Mouse (Mus musculus) ES-E14 (cell line): ENCODE data around the gene Cars2. TPM values are rescaled to one million over a fixed set of nuclear protein-coding genes. Genes with fewer than 3 reads are reported as not detected.

Source experiments
- DNase-seq: peaks from one replicate; pipeline ENCODE4 v3.0.0-alpha.2; 2013; ENCODE audit warnings: low read depth, low spot score
- H3K27ac ChIP-seq: 2 replicates; pipeline ENCODE4 v1.5.1; 2012; ENCODE audit warnings: low read depth, mild to moderate bottlenecking, low read length, moderate library complexity, mixed read lengths; ENCODE audit not compliant: poor library complexity, insufficient read depth, severe bottlenecking
- H3K36me3 ChIP-seq: 2 replicates; pipeline ENCODE4 v1.6.1; 2012; ENCODE audit warnings: mild to moderate bottlenecking, low read length, moderate library complexity, mixed read lengths; ENCODE audit not compliant: control insufficient read depth, poor library complexity, insufficient read depth, severe bottlenecking
- H3K4me1 ChIP-seq, 2 experiments: fragments of 150-350 bp in 1 of 2; sonication (generic) in 1 of 2; 2 replicates each; pipeline ENCODE4 v1.6.1; 2012; ENCODE audit warnings: low read length in 2 of 2, mild to moderate bottlenecking in 1 of 2, mixed read lengths in 1 of 2; ENCODE audit not compliant: control insufficient read depth in 2 of 2, insufficient read depth in 2 of 2, poor library complexity in 1 of 2
- H3K4me3 ChIP-seq, 2 experiments: fragments of 150-350 bp in 1 of 2; sonication (generic) in 1 of 2; 2 replicates each; pipeline ENCODE4 v1.5.1; 2012; ENCODE audit warnings: low read length in 2 of 2, low read depth in 1 of 2, mild to moderate bottlenecking in 1 of 2, mixed read lengths in 1 of 2; ENCODE audit not compliant: insufficient read depth in 1 of 2, poor library complexity in 1 of 2, severe bottlenecking in 1 of 2
- H3K9ac ChIP-seq: 2 replicates; pipeline ENCODE4 v1.6.1; 2012; ENCODE audit warnings: low read depth, mild to moderate bottlenecking, low read length, mixed read lengths; ENCODE audit not compliant: poor library complexity, insufficient read depth, severe bottlenecking
- H3K9me3 ChIP-seq: fragments of 150-350 bp; sonication (generic); 2 replicates; pipeline ENCODE4 v1.6.1; 2012; ENCODE audit warnings: low read depth, mild to moderate bottlenecking, low read length; ENCODE audit not compliant: control insufficient read depth, insufficient read depth
- CHD2 ChIP-seq: IDR thresholded peaks from 2 replicates; pipeline ENCODE4 v1.6.1; 2014; ENCODE audit warnings: mild to moderate bottlenecking, low read depth, low read length, inconsistent platforms
- HCFC1 ChIP-seq: IDR thresholded peaks from 2 replicates; pipeline ENCODE4 v1.6.1; 2012; ENCODE audit warnings: low read length, inconsistent platforms, borderline replicate concordance; ENCODE audit not compliant: insufficient read depth
- MAFK ChIP-seq: IDR thresholded peaks from 2 replicates; pipeline ENCODE4 v1.6.1; 2014; ENCODE audit warnings: mild to moderate bottlenecking, low read depth, low read length, inconsistent platforms; ENCODE audit not compliant: insufficient read depth
- ZC3H11A ChIP-seq: IDR thresholded peaks from 2 replicates; pipeline ENCODE4 v1.6.1; 2012; ENCODE audit warnings: low read depth, mild to moderate bottlenecking, inconsistent platforms, low read length, borderline replicate concordance
- ZNF384 ChIP-seq: IDR thresholded peaks from 2 replicates; pipeline ENCODE4 v1.6.1; 2012; ENCODE audit warnings: low read depth, low read length, inconsistent platforms
- in situ Hi-C, 2 experiments: fragments of 600-800 bp; cut with MboI; formaldehyde crosslinking; loops; one replicate each; pipeline ENCODE4 v1.15.1; 2025; ENCODE audit warnings: low sequenced_read_pairs in 2 of 2, inconsistent platforms in 1 of 2; ENCODE audit not compliant: unreplicated experiment in 2 of 2
- total RNA-seq: library from RNA; depleted of rRNA; stranded (reverse); fragments of 300-350 nt; gene quantifications from 2 replicates; pipeline ENCODE4 v1.2.3, GENCODE M21; 2012

Cars2 gene
- total RNA-seq, 1 experiment = 34.6 TPM

- peaks cover 0 to 20% of the 10 kb centered on the region in 2 experiments; a peak in 2 of 4 replicates for H3K4me1 ChIP-seq
- no peak overlapping the region for H3K9ac ChIP-seq
- no peak overlapping the region for H3K4me3 ChIP-seq
- peak; percentile 78 for DNase-seq
- TF ChIP-seq MAFK (no peak), ZC3H11A (0 out of 2 replicates have a peak, but pooled peaks have one; percentile 5), ZNF384 (peak; percentile 58; the same call in 1 of the 2 replicates), CHD2 (no peak), HCFC1 (no peak)
- peaks cover 24% of the 10 kb centered on the region for H3K36me3 ChIP-seq
- in situ Hi-C loops = no loop called here
- no peak overlapping the region for H3K27ac ChIP-seq
- no peaks in the 10 kb centered on the region for H3K9me3 ChIP-seq
These were observed 6.2 kb downstream of the Cars2 start for GRCm38 (mm10) chr8:11544386-11544785.

- in situ Hi-C loops = no loop called here
- no peak overlapping the region for H3K4me3 ChIP-seq
- DNase-seq = no peak
- no peaks in the 10 kb centered on the region for H3K9me3 ChIP-seq
- H3K4me1 ChIP-seq = peaks cover 0 to 17% of the 10 kb centered on the region in 2 experiments; a peak in 2 of 4 replicates
- no peak for TF ChIP-seq ZNF384
- TF ChIP-seq MAFK = no peak
- no peak for TF ChIP-seq HCFC1
- no peak for TF ChIP-seq CHD2
- TF ChIP-seq ZC3H11A = no peak
- H3K36me3 ChIP-seq = peaks cover 24% of the 10 kb centered on the region; the same call in 1 of the 2 replicates
- H3K9ac ChIP-seq = peak overlapping the region; percentile 19; the same call in 1 of the 2 replicates
- no peak overlapping the region; the same call in 1 of the 2 replicates for H3K27ac ChIP-seq
These were observed 7.7 kb downstream of the Cars2 start for GRCm38 (mm10) chr8:11542866-11543265.

- peaks cover 0 to 17% of the 10 kb centered on the region in 2 experiments; a peak in 2 of 4 replicates for H3K4me1 ChIP-seq
- in situ Hi-C loops = no loop called here
- peaks cover 25% of the 10 kb centered on the region; the same call in 1 of the 2 replicates for H3K36me3 ChIP-seq
- no peak overlapping the region for H3K27ac ChIP-seq
- no peak overlapping the region for H3K9ac ChIP-seq
- no peak for DNase-seq
- H3K4me3 ChIP-seq = no peak overlapping the region
- H3K9me3 ChIP-seq = no peaks in the 10 kb centered on the region
- TF ChIP-seq MAFK (no peak), HCFC1 (no peak), ZC3H11A (no peak), CHD2 (no peak), ZNF384 (no peak)
These were observed 8.6 kb downstream of the Cars2 start for GRCm38 (mm10) chr8:11542031-11542430.

- H3K4me1 ChIP-seq = peaks cover 0 to 24% of the 10 kb centered on the region in 2 experiments; a peak in 2 of 4 replicates
- H3K36me3 ChIP-seq = peaks cover 23% of the 10 kb centered on the region
- in situ Hi-C loops = no loop called here
- no peak overlapping the region for H3K27ac ChIP-seq
- H3K4me3 ChIP-seq = no peak overlapping the region
- H3K9me3 ChIP-seq = no peaks in the 10 kb centered on the region
- H3K9ac ChIP-seq = no peak overlapping the region
- TF ChIP-seq CHD2 (no peak), HCFC1 (no peak), MAFK (no peak), ZC3H11A (no peak), ZNF384 (no peak)
- no peak for DNase-seq
These were observed 10.4 kb downstream of the Cars2 start for GRCm38 (mm10) chr8:11540182-11540581.
